Mouse (Mus musculus) MEL (cell line): ENCODE measurements around the gene Tnfsf15. TPM values are rescaled to one million over a fixed set of nuclear protein-coding genes. Genes with fewer than 3 reads are reported as not detected.

Experiments
- DNase-seq: peaks from one replicate; pipeline ENCODE4 v3.0.0; 2011; ENCODE audit warnings: low read depth, low spot score
- H3K27ac ChIP-seq: 2 replicates; pipeline ENCODE4 v1.5.1; 2012; ENCODE audit warnings: low read depth, mild to moderate bottlenecking, control low read depth, low read length, moderate library complexity; ENCODE audit not compliant: control insufficient read depth
- H3K27me3 ChIP-seq, 2 experiments: fragments of 150-350 bp in 1 of 2; sonication (generic) in 1 of 2; 2 replicates each; pipeline ENCODE4 v1.6.1; 2012; ENCODE audit warnings: low read length in 2 of 2, mild to moderate bottlenecking in 2 of 2, improper control_type of control experiment in 1 of 2, moderate library complexity in 1 of 2; ENCODE audit not compliant: insufficient read depth in 2 of 2, control insufficient read depth in 1 of 2
- H3K36me3 ChIP-seq, 2 experiments: 2 replicates each; pipeline ENCODE4 v1.6.1; 2012 to 2014; ENCODE audit warnings: low read length in 2 of 2, improper control_type of control experiment in 1 of 2, inconsistent platforms in 1 of 2, mild to moderate bottlenecking in 1 of 2; ENCODE audit not compliant: insufficient read depth in 2 of 2, control insufficient read depth in 1 of 2
- H3K4me1 ChIP-seq, 2 experiments: fragments of 150-350 bp in 1 of 2; sonication (generic) in 1 of 2; 2 replicates each; pipeline ENCODE4 v1.6.1; 2012; ENCODE audit warnings: low read length in 2 of 2, improper control_type of control experiment in 1 of 2, mild to moderate bottlenecking in 1 of 2; ENCODE audit not compliant: insufficient read depth in 2 of 2, control insufficient read depth in 1 of 2
- H3K4me3 ChIP-seq, 2 experiments: fragments of 150-350 bp in 1 of 2; sonication (generic) in 1 of 2; 2 replicates each; pipeline ENCODE4 v1.5.1; 2012; ENCODE audit warnings: low read depth in 2 of 2, low read length in 2 of 2, mild to moderate bottlenecking in 2 of 2, moderate library complexity in 2 of 2, control low read depth in 1 of 2, improper control_type of control experiment in 1 of 2; ENCODE audit not compliant: control insufficient read depth in 1 of 2, insufficient read depth in 1 of 2
- H3K79me2 ChIP-seq: 2 replicates; pipeline ENCODE4 v1.6.1; 2012; ENCODE audit warnings: mild to moderate bottlenecking, low read length, moderate library complexity; ENCODE audit not compliant: control insufficient read depth, poor library complexity, insufficient read depth
- H3K9ac ChIP-seq: 2 replicates; pipeline ENCODE4 v1.6.1; 2012; ENCODE audit warnings: low read depth, mild to moderate bottlenecking, control low read depth, low read length, moderate library complexity; ENCODE audit not compliant: control insufficient read depth, poor library complexity, severe bottlenecking
- H3K9me3 ChIP-seq: fragments of 150-350 bp; sonication (generic); replicated peaks from 2 replicates; pipeline ENCODE4 v1.6.1; 2012; ENCODE audit warnings: mild to moderate bottlenecking, low read length, improper control_type of control experiment, moderate library complexity; ENCODE audit not compliant: insufficient read depth
- BHLHE40 ChIP-seq: IDR thresholded peaks from 2 replicates; pipeline ENCODE4 v1.6.1; 2012; ENCODE audit warnings: low read depth, mild to moderate bottlenecking, inconsistent platforms, low read length, improper control_type of control experiment, borderline replicate concordance
- CHD1 ChIP-seq: IDR thresholded peaks from 2 replicates; pipeline ENCODE4 v1.6.1; 2012; ENCODE audit warnings: low read depth, mild to moderate bottlenecking, inconsistent platforms, low read length, improper control_type of control experiment
- CHD2 ChIP-seq: IDR thresholded peaks from 2 replicates; pipeline ENCODE4 v1.6.1; 2011; ENCODE audit warnings: low read length, improper control_type of control experiment
- CTCF ChIP-seq, 3 experiments: IDR thresholded peaks in 2 of 3; conservative IDR thresholded peaks in 1 of 3; 2 replicates each; pipeline ENCODE4 v1.5.1; 2011 to 2012; ENCODE audit warnings: low read length in 3 of 3, low read depth in 2 of 3, mild to moderate bottlenecking in 2 of 3, improper control_type of control experiment in 1 of 3, inconsistent platforms in 1 of 3, mixed read lengths in 1 of 3, moderate library complexity in 1 of 3; ENCODE audit not compliant: control insufficient read depth in 1 of 3, insufficient read depth in 1 of 3, poor library complexity in 1 of 3, severe bottlenecking in 1 of 3
- ELF1 ChIP-seq: IDR thresholded peaks from 2 replicates; pipeline ENCODE4 v1.6.1; 2014; ENCODE audit warnings: low read depth, mild to moderate bottlenecking, inconsistent platforms, low read length, improper control_type of control experiment, moderate library complexity
- EP300 ChIP-seq, 2 experiments: IDR thresholded peaks; 2 replicates each; pipeline ENCODE4 v1.6.1; 2011; ENCODE audit warnings: improper control_type of control experiment in 2 of 2, low read length in 2 of 2, low read depth in 1 of 2, mild to moderate bottlenecking in 1 of 2
- ETS1 ChIP-seq: IDR thresholded peaks from 2 replicates; pipeline ENCODE4 v1.6.1; 2012; ENCODE audit warnings: low read depth, mild to moderate bottlenecking, inconsistent platforms, low read length, improper control_type of control experiment, moderate library complexity
- GABPA ChIP-seq: IDR thresholded peaks from 2 replicates; pipeline ENCODE4 v1.6.1; 2012; ENCODE audit warnings: low read depth, mild to moderate bottlenecking, inconsistent platforms, low read length, improper control_type of control experiment, moderate library complexity
- GATA1 ChIP-seq: IDR thresholded peaks from 2 replicates; pipeline ENCODE4 v1.6.1; 2011; ENCODE audit warnings: low read depth, low read length, improper control_type of control experiment
- HCFC1 ChIP-seq: IDR thresholded peaks from 2 replicates; pipeline ENCODE4 v1.6.1; 2012; ENCODE audit warnings: low read depth, mild to moderate bottlenecking, inconsistent platforms, low read length, improper control_type of control experiment, moderate library complexity
- KAT2A ChIP-seq: conservative IDR thresholded peaks from 2 replicates; pipeline ENCODE4 v1.6.1; 2012; ENCODE audit warnings: low read depth, low read length, improper control_type of control experiment, inconsistent platforms
- MAFK ChIP-seq: IDR thresholded peaks from 2 replicates; pipeline ENCODE4 v1.6.1; 2011; ENCODE audit warnings: low read depth, mild to moderate bottlenecking, low read length, improper control_type of control experiment, borderline replicate concordance
- MEF2A ChIP-seq: IDR thresholded peaks from 2 replicates; pipeline ENCODE4 v1.6.1; 2014; ENCODE audit warnings: low read depth, mild to moderate bottlenecking, inconsistent platforms, low read length, improper control_type of control experiment; ENCODE audit not compliant: poor library complexity, insufficient replicate concordance, severe bottlenecking; ENCODE audit errors: extremely low read depth
- MXI1 ChIP-seq: IDR thresholded peaks from 2 replicates; pipeline ENCODE4 v1.6.1; 2011; ENCODE audit warnings: mild to moderate bottlenecking, low read depth, low read length, improper control_type of control experiment
- MYB ChIP-seq: IDR thresholded peaks from 2 replicates; pipeline ENCODE4 v1.6.1; 2011; ENCODE audit warnings: mild to moderate bottlenecking, low read depth, low read length, improper control_type of control experiment
- MYC ChIP-seq: IDR thresholded peaks from 2 replicates; pipeline ENCODE4 v1.6.1; 2011; ENCODE audit warnings: low read depth, mild to moderate bottlenecking, low read length, improper control_type of control experiment, moderate library complexity
- NELFE ChIP-seq: IDR thresholded peaks from 2 replicates; pipeline ENCODE4 v1.6.1; 2011; ENCODE audit warnings: low read depth, low read length, improper control_type of control experiment
- POLR2A ChIP-seq, 2 experiments: IDR thresholded peaks; 2 replicates each; pipeline ENCODE4 v1.6.1; 2011 to 2012; ENCODE audit warnings: low read length in 2 of 2, mild to moderate bottlenecking in 2 of 2, control low read depth in 1 of 2, improper control_type of control experiment in 1 of 2, low read depth in 1 of 2, moderate library complexity in 1 of 2; ENCODE audit not compliant: control insufficient read depth in 1 of 2, insufficient read depth in 1 of 2, poor library complexity in 1 of 2
- POLR2AphosphoS2 ChIP-seq: IDR thresholded peaks from 2 replicates; pipeline ENCODE4 v1.6.1; 2011; ENCODE audit warnings: low read length, improper control_type of control experiment
- RCOR1 ChIP-seq: IDR thresholded peaks from 2 replicates; pipeline ENCODE4 v1.6.1; 2012; ENCODE audit warnings: low read depth, mild to moderate bottlenecking, inconsistent platforms, low read length, improper control_type of control experiment
- SIN3A ChIP-seq: IDR thresholded peaks from 2 replicates; pipeline ENCODE4 v1.6.1; 2012; ENCODE audit warnings: low read length, improper control_type of control experiment, inconsistent platforms
- TAL1 ChIP-seq: IDR thresholded peaks from 2 replicates; pipeline ENCODE4 v1.6.1; 2012; ENCODE audit warnings: mild to moderate bottlenecking, inconsistent platforms, low read length, moderate library complexity, mixed read lengths
- TBP ChIP-seq: IDR thresholded peaks from 2 replicates; pipeline ENCODE4 v1.8.0; 2011; ENCODE audit warnings: low read depth, low read length, improper control_type of control experiment
- USF1 ChIP-seq: IDR thresholded peaks from 2 replicates; pipeline ENCODE4 v1.6.1; 2014; ENCODE audit warnings: low read depth, mild to moderate bottlenecking, inconsistent platforms, low read length, improper control_type of control experiment, moderate library complexity
- USF2 ChIP-seq, 2 experiments: IDR thresholded peaks; 2 replicates each; pipeline ENCODE4 v1.6.1; 2011 to 2012; ENCODE audit warnings: improper control_type of control experiment in 2 of 2, low read length in 2 of 2, borderline replicate concordance in 1 of 2, inconsistent platforms in 1 of 2, low read depth in 1 of 2, mild to moderate bottlenecking in 1 of 2; ENCODE audit not compliant: insufficient read depth in 1 of 2
- ZC3H11A ChIP-seq: IDR thresholded peaks from 2 replicates; pipeline ENCODE4 v1.6.1; 2012; ENCODE audit warnings: low read depth, mild to moderate bottlenecking, inconsistent platforms, low read length, improper control_type of control experiment
- ZKSCAN1 ChIP-seq: IDR thresholded peaks from 2 replicates; pipeline ENCODE4 v1.6.1; 2012; ENCODE audit warnings: low read depth, mild to moderate bottlenecking, inconsistent platforms, low read length, improper control_type of control experiment, moderate library complexity
- ZNF384 ChIP-seq: IDR thresholded peaks from 2 replicates; pipeline ENCODE4 v1.6.1; 2012; ENCODE audit warnings: low read depth, mild to moderate bottlenecking, inconsistent platforms, low read length, improper control_type of control experiment
- polyA plus RNA-seq, 2 experiments: library from polyadenylated mRNA; stranded (reverse) in 1 of 2; unstranded in 1 of 2; fragments of >175 nt in 1 of 2; fragments of >200 nt in 1 of 2; gene quantifications; 2 replicates each; pipeline versions ENCODE4 v1.2.1 to v1.2.4; 2012; ENCODE audit warnings: low replicate concordance in 2 of 2, low read depth in 1 of 2; ENCODE audit not compliant: insufficient read length in 2 of 2, insufficient read depth in 1 of 2, missing spikeins in 1 of 2
- total RNA-seq: library from RNA; depleted of rRNA; stranded (reverse); fragments of 300-350 nt; gene quantifications from 2 replicates; pipeline ENCODE4 v1.2.3, GENCODE M21; 2012

Gene Tnfsf15
- total and polyA plus RNA-seq, 3 experiments: not detected

DNA sequence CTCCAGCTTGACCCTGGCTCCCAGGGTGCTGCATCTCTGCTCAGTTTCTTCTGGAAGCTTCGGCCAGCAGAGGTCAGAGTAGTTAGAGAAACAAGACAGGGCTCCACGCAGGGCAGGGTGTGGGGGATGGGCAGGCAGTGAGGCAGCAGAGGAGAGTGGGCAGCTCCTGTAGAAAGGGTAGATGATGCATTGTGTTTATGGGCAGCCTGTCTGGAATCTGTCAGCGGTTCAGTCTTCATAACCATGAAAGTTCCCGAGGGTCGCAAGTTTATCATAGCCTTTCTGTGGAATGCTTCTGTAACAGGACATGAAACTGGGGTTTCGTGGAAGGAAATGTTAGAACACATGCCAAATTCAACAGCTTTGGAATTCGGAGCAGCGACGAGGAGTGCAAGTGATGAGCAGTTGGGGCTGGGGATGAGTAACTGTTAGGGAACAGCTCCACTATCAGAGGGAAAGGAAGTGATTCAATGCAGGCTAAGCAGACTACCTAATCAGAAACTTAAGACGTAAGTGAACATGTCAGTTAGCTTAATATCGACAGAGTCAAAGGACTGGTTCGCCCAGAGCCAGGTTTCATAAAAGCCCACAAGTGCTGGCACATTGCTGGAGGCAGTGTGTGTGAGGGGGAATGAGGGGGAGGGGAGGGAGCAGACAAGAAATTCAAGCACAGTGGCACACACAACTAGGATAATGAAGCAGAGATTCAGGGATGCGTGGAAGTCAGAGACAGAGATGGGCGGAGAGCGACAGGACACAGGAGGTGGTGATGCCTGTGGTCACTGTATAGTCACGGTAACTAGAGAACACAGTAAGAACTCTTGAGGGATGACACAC lies 8.0 kb upstream of the Tnfsf15 start:
- no peaks in the 10 kb centered on the region for H3K79me2 ChIP-seq
- H3K4me3 ChIP-seq: no peak overlapping the region
- H3K4me1 ChIP-seq: no peaks in the 10 kb centered on the region
- TF ChIP-seq POLR2AphosphoS2 (no peak), CTCF (IDR thresholded peaks at IDR 0.05 in 2 of 3, conservative IDR thresholded peaks at IDR 0.05 in 1 of 3; ENCODE audit: control insufficient read depth in 1 of 3, insufficient read depth in 1 of 3, low read depth in 2 of 3, low read length in 3 of 3, poor library complexity in 1 of 3, severe bottlenecking in 1 of 3) (no peak), EP300 (IDR thresholded peaks at IDR 0.05; ENCODE audit: low read depth in 1 of 2, low read length in 2 of 2) (no peak), GABPA (no peak), BHLHE40 (no peak), ZKSCAN1 (no peak), NELFE (no peak), ZC3H11A (no peak), ELF1 (no peak), KAT2A (no peak), RCOR1 (no peak), CHD2 (no peak), CHD1 (no peak), MEF2A (no peak), TBP (no peak), TAL1 (no peak), ETS1 (no peak), USF2 (IDR thresholded peaks at IDR 0.05; ENCODE audit: borderline replicate concordance in 1 of 2, insufficient read depth in 1 of 2, low read depth in 1 of 2, low read length in 2 of 2) (no peak)
- DNase-seq: no peak
- H3K36me3 ChIP-seq: no peaks in the 10 kb centered on the region
- H3K27ac ChIP-seq: no peak overlapping the region
- no peaks in the 10 kb centered on the region; the same call in 1 of the 2 replicates for H3K9me3 ChIP-seq
- no peak overlapping the region for H3K9ac ChIP-seq
- H3K27me3 ChIP-seq: no peaks in the 10 kb centered on the region

DNA sequence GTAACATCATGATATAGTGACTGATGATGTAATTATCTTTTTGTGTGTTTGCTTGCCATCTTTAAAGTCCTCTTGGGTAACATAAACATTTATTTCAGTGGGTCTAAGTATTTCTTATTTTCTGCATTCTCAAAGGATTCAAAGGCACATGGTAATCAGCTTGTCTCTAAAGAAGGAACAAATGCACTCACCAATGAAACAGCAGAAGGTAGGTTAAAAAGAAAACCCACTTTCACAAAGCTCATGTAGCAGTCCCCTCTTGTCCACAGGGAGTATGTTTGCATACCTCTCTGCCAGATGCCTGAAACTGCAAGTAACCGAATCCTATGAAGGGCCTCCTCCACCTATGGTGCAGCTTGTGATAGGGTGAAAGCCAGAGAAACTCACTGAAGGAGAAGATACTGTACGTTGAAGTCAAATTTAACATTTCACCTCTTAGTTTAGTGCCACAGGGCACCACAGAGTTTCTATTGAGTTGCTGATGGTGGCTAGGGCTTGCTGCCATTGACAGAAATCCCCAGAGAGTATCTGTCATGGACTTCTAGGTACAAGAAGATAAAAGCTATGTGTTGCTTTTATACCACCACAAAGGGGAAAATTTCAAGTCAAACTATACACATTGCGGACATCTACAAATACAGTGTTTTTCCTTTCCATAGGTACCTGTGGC lies 3.3 kb upstream of the Tnfsf15 start:
- TF ChIP-seq MYC: no peak
- TF ChIP-seq MYB: no peak
- no peak for TF ChIP-seq GATA1
- TF ChIP-seq GABPA: no peak
- no peak for TF ChIP-seq HCFC1
- no peak for TF ChIP-seq KAT2A
- no peak for TF ChIP-seq EP300 (IDR thresholded peaks at IDR 0.05; ENCODE audit: low read depth in 1 of 2, low read length in 2 of 2)
- TF ChIP-seq MXI1: no peak
- TF ChIP-seq ZC3H11A: no peak
- TF ChIP-seq ETS1: no peak
- TF ChIP-seq BHLHE40: no peak
- no peak for TF ChIP-seq POLR2A (IDR thresholded peaks at IDR 0.05; ENCODE audit: control insufficient read depth in 1 of 2, insufficient read depth in 1 of 2, low read depth in 1 of 2, low read length in 2 of 2, poor library complexity in 1 of 2)
- no peak for TF ChIP-seq ZKSCAN1
- TF ChIP-seq ZNF384: no peak
- TF ChIP-seq MAFK: no peak
- TF ChIP-seq NELFE: no peak
- TF ChIP-seq SIN3A: no peak
- no peak for TF ChIP-seq USF1
- TF ChIP-seq ELF1: no peak
- TF ChIP-seq RCOR1: no peak
- TF ChIP-seq, all 39 proteins: peak for 0
- H3K36me3 ChIP-seq: no peaks in the 10 kb centered on the region
- no peaks in the 10 kb centered on the region for H3K27me3 ChIP-seq
- H3K4me1 ChIP-seq: no peaks in the 10 kb centered on the region
- no peaks in the 10 kb centered on the region for H3K79me2 ChIP-seq
- no peaks in the 10 kb centered on the region; the same call in 1 of the 2 replicates for H3K9me3 ChIP-seq
- H3K27ac ChIP-seq: no peak overlapping the region
- H3K4me3 ChIP-seq: no peak overlapping the region
- no peak overlapping the region for H3K9ac ChIP-seq
- no peak for DNase-seq
